ENCODE assay signal across 11 mouse cellular contexts in the genomic region with DNA sequence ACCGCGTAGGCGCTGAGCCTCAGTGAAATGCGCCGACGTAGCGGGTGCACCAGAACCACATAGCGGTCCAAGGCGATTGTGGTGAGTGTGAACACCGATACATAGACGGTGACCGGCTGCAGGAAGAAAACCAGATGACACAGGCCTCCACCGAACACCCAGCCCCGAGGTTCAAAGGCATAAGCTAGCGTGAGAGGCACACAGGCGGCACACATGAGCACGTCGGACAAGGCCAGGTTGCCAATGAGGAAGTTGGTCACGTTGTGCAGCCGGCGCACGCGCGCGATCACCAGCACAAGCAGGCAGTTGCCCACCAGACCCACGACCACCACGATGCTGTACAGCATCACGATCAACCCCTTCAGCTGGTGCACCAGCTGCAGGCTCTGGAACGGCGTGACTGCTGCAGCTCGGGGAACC. TPM values are rescaled to one million over a fixed set of nuclear protein-coding genes. Genes with fewer than 3 reads are reported as not detected.
A peak's percentile ranks its signal among the peaks of the same experiment; 100 is the strongest.
DNase-seq lines count a peak whose midpoint lies in the region; ATAC-seq and TF ChIP-seq lines count a peak whose summit lies in the region.
"Had no signal": no experiment of that assay in that cellular context is flagged by ENCODE, and none has a peak within 500 bp of the region (broad histone marks: within the 10 kb centered on the region; RNA-seq: fewer than 3 reads in every experiment).

No protein-coding gene starts in this region.

- no peaks in the 10 kb centered on the region for H3K9me3 ChIP-seq in heart, embryonic 13.5 days
- no peaks in the 10 kb centered on the region for H3K9me3 ChIP-seq in embryonic facial prominence, embryonic 10.5 days
- H3K9me3 ChIP-seq in intestine, embryonic 14.5 days (ENCODE audit: control insufficient read depth, low read length), result no peaks in the 10 kb centered on the region
- no peaks in the 10 kb centered on the region for H3K9me3 ChIP-seq in midbrain, embryonic 15.5 days

- ATAC-seq in heart, embryonic 13.5 days (ENCODE audit: extremely low read depth, insufficient number of reproducible peaks, low FRiP score, low TSS enrichment), result no peak
- ATAC-seq in intestine, embryonic 14.5 days (replicated peaks; ENCODE audit: low FRiP score, low TSS enrichment, low read depth), result no peak
- ATAC-seq in midbrain, embryonic 15.5 days (replicated peaks), result peak; percentile 51

- no peaks in the 10 kb centered on the region for H3K79me2 ChIP-seq in heart, adult 2 months (replicated peaks; ENCODE audit: control insufficient read depth, insufficient read depth, low read length)

- H3K9ac ChIP-seq in heart, embryonic 13.5 days, result no peak overlapping the region
- no peak overlapping the region for H3K9ac ChIP-seq in heart, adult 2 months (ENCODE audit: low read depth, low read length)
- H3K9ac ChIP-seq in intestine, embryonic 14.5 days (ENCODE audit: low read length), result no peak overlapping the region
- peak overlapping the region; percentile 31; the same call in 1 of the 2 replicates for H3K9ac ChIP-seq in midbrain, embryonic 15.5 days

- H3K27me3 ChIP-seq in heart, embryonic 13.5 days (replicated peaks), result peaks cover 50% of the 10 kb centered on the region
- H3K27me3 ChIP-seq in heart, adult 2 months (ENCODE audit: control insufficient read depth, insufficient read depth, low read length), result peaks cover 20% of the 10 kb centered on the region
- peaks cover 63% of the 10 kb centered on the region for H3K27me3 ChIP-seq in embryonic facial prominence, embryonic 10.5 days (replicated peaks; ENCODE audit: low read depth, poor library complexity, severe bottlenecking)
- H3K27me3 ChIP-seq in intestine, embryonic 14.5 days (replicated peaks; ENCODE audit: control insufficient read depth, insufficient read depth, low read length), result peaks cover 46% of the 10 kb centered on the region
- H3K27me3 ChIP-seq in midbrain, embryonic 15.5 days (replicated peaks), result peaks cover 40% of the 10 kb centered on the region

- H3K4me2 ChIP-seq in heart, embryonic 13.5 days, result peak overlapping the region; percentile 69
- H3K4me2 ChIP-seq in intestine, embryonic 14.5 days (ENCODE audit: low read length), result peak overlapping the region; percentile 42
- peak overlapping the region; percentile 68 for H3K4me2 ChIP-seq in midbrain, embryonic 15.5 days

- H3K4me3 ChIP-seq in heart, embryonic 13.5 days, result peak overlapping the region; percentile 41
- H3K4me3 ChIP-seq in heart, adult 2 months, result no peak overlapping the region
- H3K4me3 ChIP-seq in embryonic facial prominence, embryonic 10.5 days, result peak overlapping the region; percentile 52
- peak overlapping the region; percentile 18 for H3K4me3 ChIP-seq in intestine, embryonic 14.5 days (ENCODE audit: low read depth, low read length)
- H3K4me3 ChIP-seq in midbrain, embryonic 15.5 days, result peak overlapping the region; percentile 42

- H3K36me3 ChIP-seq in heart, embryonic 13.5 days, result no peaks in the 10 kb centered on the region
- no peaks in the 10 kb centered on the region; the same call in 1 of the 2 replicates for H3K36me3 ChIP-seq in heart, adult 2 months (ENCODE audit: control insufficient read depth, insufficient read depth, low read length)
- no peaks in the 10 kb centered on the region for H3K36me3 ChIP-seq in embryonic facial prominence, embryonic 10.5 days (replicated peaks)
- H3K36me3 ChIP-seq in intestine, embryonic 14.5 days (ENCODE audit: control insufficient read depth, insufficient read depth, low read length), result no peaks in the 10 kb centered on the region
- H3K36me3 ChIP-seq in midbrain, embryonic 15.5 days (replicated peaks), result no peaks in the 10 kb centered on the region

- no peak; the same call in 1 of the 2 replicates for TF ChIP-seq CTCF in heart, adult 2 months (IDR thresholded peaks at IDR 0.05)

- DNase-seq in heart, adult 2 months, result no peak
- peak; percentile 27 for DNase-seq in embryonic facial prominence, embryonic 10.5 days (ENCODE audit: low spot score)
- no peak for DNase-seq in intestine, embryonic 14.5 days (ENCODE audit: low spot score)
- no peak for DNase-seq in urinary bladder, adult 18-20 months (ENCODE audit: low spot score in 2 of 2)
- DNase-seq in adrenal gland, postnatal 10 days, result no peak
- DNase-seq in c-Kit-positive CD71-positive TER-119-positive erythroid progenitor cells, embryonic 14.5 days (ENCODE audit: low spot score), result no peak

- H3K27ac ChIP-seq in heart, embryonic 13.5 days (replicated peaks), result no peak overlapping the region
- H3K27ac ChIP-seq in heart, adult 2 months, result no peak overlapping the region
- no peak overlapping the region for H3K27ac ChIP-seq in embryonic facial prominence, embryonic 10.5 days (replicated peaks)
- H3K27ac ChIP-seq in intestine, embryonic 14.5 days (ENCODE audit: low read depth), result no peak overlapping the region
- H3K27ac ChIP-seq in midbrain, embryonic 15.5 days, result no peak overlapping the region
- H3K27ac ChIP-seq: macrophage had no signal

- intact Hi-C loops in heart, adult 2 months (cut with DNase I), result loop anchor here (2.0 to 5.0 kb wide), 2 partner anchors 85 to 141 kb away; no protein-coding TSS in a partner anchor

- no peak for TF ChIP-seq EP300 in heart, adult 2 months (IDR thresholded peaks at IDR 0.05; ENCODE audit: insufficient read depth, low read depth, low read length)

- H3K4me1 ChIP-seq in heart, embryonic 13.5 days, result peaks cover 32% of the 10 kb centered on the region
- H3K4me1 ChIP-seq in heart, adult 2 months (ENCODE audit: control insufficient read depth, insufficient read depth, low read length), result no peaks in the 10 kb centered on the region; the same call in 1 of the 2 replicates
- H3K4me1 ChIP-seq in embryonic facial prominence, embryonic 10.5 days, result peaks cover 16% of the 10 kb centered on the region
- H3K4me1 ChIP-seq in intestine, embryonic 14.5 days (replicated peaks; ENCODE audit: control insufficient read depth, insufficient read depth, low read length), result peaks cover 8% of the 10 kb centered on the region; the same call in 1 of the 2 replicates
- peaks cover 35% of the 10 kb centered on the region for H3K4me1 ChIP-seq in midbrain, embryonic 15.5 days

- WGBS in heart, embryonic 13.5 days, result 18% methylated on average over 31 of the region's 31 CpGs
- 17% methylated on average over 31 of the region's 31 CpGs for WGBS in heart, adult 2 months
- WGBS in embryonic facial prominence, embryonic 10.5 days, result 15% methylated on average over 31 of the region's 31 CpGs
- 15% methylated on average over 31 of the region's 31 CpGs for WGBS in intestine, embryonic 14.5 days
- 8% methylated on average over 31 of the region's 31 CpGs for WGBS in midbrain, embryonic 15.5 days

- no peak for TF ChIP-seq POLR2A in heart, adult 2 months (IDR thresholded peaks at IDR 0.05; ENCODE audit: insufficient read depth, low read depth, low read length)

RNA-seq across cellular contexts. Expression of gene Prlhr, which starts 0.5 kb away (rescaled TPM):
- not detected in 2 replicates for polyA plus RNA-seq in heart, embryonic 13.5 days (2015; fragmentation: Nextera tagmentation; extraction: Ambion mirVana)
- total RNA-seq in heart, adult 2 months (2021), result not detected
- polyA plus RNA-seq in heart, adult 2 months (2012; rRNA removed), result 0.09 TPM in 1 of 2 replicates, not detected in the other
- not detected in 2 replicates for polyA plus RNA-seq in embryonic facial prominence, embryonic 10.5 days (2016; fragmentation: Nextera tagmentation; extraction: Ambion mirVana)
- not detected in 2 replicates for polyA plus RNA-seq in intestine, embryonic 14.5 days (2014; fragmentation: Nextera tagmentation; extraction: Ambion mirVana)
- polyA plus RNA-seq in midbrain, embryonic 15.5 days (2015; fragmentation: Nextera tagmentation; extraction: Ambion mirVana), result 0.36 and 0.72 TPM in 2 replicates
- 1 to 10 TPM; 1.0 to 2.7 TPM for total RNA-seq in adrenal gland, postnatal 10 days (2021)
- total RNA-seq: MEL had no signal
- polyA plus RNA-seq: cortical plate, adult 2 months; macrophage had no signal
